Mouse (Mus musculus): ENCODE data around the gene Lgals12. TPM values are rescaled to one million over a fixed set of nuclear protein-coding genes. Genes with fewer than 3 reads are reported as not detected.

Lgals12 gene
- polyA plus RNA-seq, 1 experiment = 0.05 TPM

DNA sequence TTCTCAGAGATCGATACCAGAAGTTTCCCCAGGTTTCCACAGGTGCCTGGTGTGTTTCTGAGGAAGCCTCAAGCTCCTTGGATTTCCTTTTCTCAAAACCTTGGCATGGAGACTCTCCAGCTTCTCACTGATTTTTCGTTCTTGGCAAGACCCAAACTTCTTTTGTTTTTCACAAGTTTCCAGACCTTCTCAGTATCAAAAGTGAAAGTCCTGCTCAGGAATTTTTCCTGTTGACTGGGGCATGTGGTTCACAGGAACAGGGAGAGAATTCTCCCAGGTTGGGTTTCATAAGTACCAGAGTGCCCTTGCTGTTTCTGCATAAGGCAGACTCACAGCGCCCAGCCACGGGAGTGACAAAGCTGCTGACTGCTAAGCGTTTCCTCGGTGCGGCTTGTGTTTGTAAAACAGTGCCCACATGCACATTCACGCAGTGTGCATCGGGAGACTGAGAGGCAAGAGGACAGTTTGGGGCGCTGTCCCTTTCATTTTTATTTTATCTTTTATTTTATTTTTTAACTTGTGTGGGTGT lies 44.3 kb downstream of the Lgals12 start:
- Histone ChIP-seq H3K4me3 (replicated peaks; ENCODE audit: insufficient read depth, low read depth, low read length) (no peak overlapping the region), H3K27me3 (ENCODE audit: control insufficient read depth, insufficient read depth, low read length) (no peaks in the 10 kb centered on the region), H3K4me1 (ENCODE audit: control insufficient read depth, insufficient read depth, low read length) (no peaks in the 10 kb centered on the region), H3K27ac (ENCODE audit: insufficient read depth, low read length) (no peak overlapping the region)
- 68% methylated on average over 10 of the region's 10 CpGs for WGBS
- TF ChIP-seq POLR2A (IDR thresholded peaks at IDR 0.05; ENCODE audit: borderline replicate concordance, insufficient read depth, low read length) (no peak), CTCF (IDR thresholded peaks at IDR 0.05; ENCODE audit: borderline replicate concordance, insufficient read depth, low read depth, low read length) (no peak)
- DNase-seq = no peak

DNA sequence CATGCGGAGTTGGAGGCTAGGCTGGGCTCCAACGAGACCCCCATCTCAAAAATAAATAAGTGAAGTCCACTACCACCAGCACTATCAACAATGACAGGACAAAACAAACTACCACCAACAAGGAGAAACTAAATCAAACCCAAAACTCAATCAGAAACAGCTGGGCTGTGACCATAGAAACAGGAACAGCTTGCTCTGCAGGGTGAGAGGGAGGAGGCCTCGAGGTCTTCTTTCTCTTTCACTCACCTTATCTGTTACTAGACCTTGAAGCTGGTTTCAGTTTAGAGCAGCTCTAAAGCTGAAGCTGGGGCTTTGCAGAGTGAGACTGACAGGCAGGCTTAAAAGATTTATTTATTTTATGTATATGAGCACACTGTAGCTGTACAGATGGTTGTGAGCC lies 45.5 kb downstream of the Lgals12 start:
- no peak for TF ChIP-seq POLR2A (IDR thresholded peaks at IDR 0.05; ENCODE audit: borderline replicate concordance, insufficient read depth, low read length)
- no peak for TF ChIP-seq CTCF (IDR thresholded peaks at IDR 0.05; ENCODE audit: borderline replicate concordance, insufficient read depth, low read depth, low read length)
- no peak for DNase-seq
- Histone ChIP-seq H3K27me3 (ENCODE audit: control insufficient read depth, insufficient read depth, low read length) (no peaks in the 10 kb centered on the region), H3K4me3 (replicated peaks; ENCODE audit: insufficient read depth, low read depth, low read length) (no peak overlapping the region), H3K27ac (ENCODE audit: insufficient read depth, low read length) (no peak overlapping the region), H3K4me1 (ENCODE audit: control insufficient read depth, insufficient read depth, low read length) (no peaks in the 10 kb centered on the region)
- 75% methylated on average over 3 of the region's 3 CpGs for WGBS

DNA sequence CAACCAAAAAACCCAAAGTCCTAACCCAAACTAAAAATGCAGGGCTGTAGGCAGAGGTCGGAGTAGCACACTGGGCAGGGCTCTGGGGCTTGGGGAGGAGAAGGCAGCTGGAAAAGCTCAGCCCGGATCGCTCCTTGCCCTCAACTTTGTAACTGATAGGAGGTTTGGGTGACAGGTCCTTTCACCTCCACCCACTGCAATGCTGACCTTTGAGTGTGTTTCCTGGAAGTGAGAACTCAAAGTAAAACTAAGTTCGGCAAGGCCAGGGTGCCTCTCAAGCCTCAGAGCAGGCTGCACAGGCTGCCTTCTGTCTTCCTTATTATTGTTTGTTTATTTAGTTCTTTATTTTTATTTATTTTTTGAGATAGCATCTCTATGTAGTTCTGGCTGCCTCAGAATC lies 47.0 kb downstream of the Lgals12 start:
- Histone ChIP-seq H3K27me3 (ENCODE audit: control insufficient read depth, insufficient read depth, low read length) (no peaks in the 10 kb centered on the region), H3K4me1 (ENCODE audit: control insufficient read depth, insufficient read depth, low read length) (no peaks in the 10 kb centered on the region), H3K27ac (ENCODE audit: insufficient read depth, low read length) (no peak overlapping the region), H3K4me3 (replicated peaks; ENCODE audit: insufficient read depth, low read depth, low read length) (no peak overlapping the region)
- WGBS = 72% methylated on average over 4 of the region's 4 CpGs
- TF ChIP-seq CTCF (IDR thresholded peaks at IDR 0.05; ENCODE audit: borderline replicate concordance, insufficient read depth, low read depth, low read length) = no peak
- TF ChIP-seq POLR2A (IDR thresholded peaks at IDR 0.05; ENCODE audit: borderline replicate concordance, insufficient read depth, low read length) = no peak
- no peak for DNase-seq

DNA sequence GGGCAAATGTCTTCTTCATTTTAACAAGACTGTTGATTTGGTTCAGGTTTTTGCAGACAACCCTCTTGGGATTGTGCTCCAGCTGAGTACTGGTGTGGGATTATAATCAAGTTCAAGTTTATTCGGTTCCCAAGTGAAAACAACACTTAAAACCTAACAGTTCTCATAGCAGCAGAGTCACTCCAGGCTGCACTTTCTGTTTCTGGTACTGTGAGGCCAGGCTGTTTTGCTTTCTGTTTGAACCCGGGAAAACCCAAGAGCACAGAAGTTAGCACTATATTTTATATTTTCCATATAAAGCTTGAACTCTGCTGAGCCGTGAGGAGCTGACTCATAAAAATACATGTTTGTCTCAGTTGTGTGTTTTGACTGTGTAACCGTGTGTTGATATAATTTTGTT lies 48.3 kb downstream of the Lgals12 start:
- no peak for DNase-seq
- H3K27ac ChIP-seq (ENCODE audit: insufficient read depth, low read length) = no peak overlapping the region
- TF ChIP-seq CTCF (IDR thresholded peaks at IDR 0.05; ENCODE audit: borderline replicate concordance, insufficient read depth, low read depth, low read length) = no peak
- TF ChIP-seq POLR2A (IDR thresholded peaks at IDR 0.05; ENCODE audit: borderline replicate concordance, insufficient read depth, low read length) = no peak
- 76% methylated on average over 4 of the region's 4 CpGs for WGBS
- H3K4me3 ChIP-seq (replicated peaks; ENCODE audit: insufficient read depth, low read depth, low read length) = no peak overlapping the region
- no peaks in the 10 kb centered on the region for H3K27me3 ChIP-seq (ENCODE audit: control insufficient read depth, insufficient read depth, low read length)
- no peaks in the 10 kb centered on the region for H3K4me1 ChIP-seq (ENCODE audit: control insufficient read depth, insufficient read depth, low read length)

DNA sequence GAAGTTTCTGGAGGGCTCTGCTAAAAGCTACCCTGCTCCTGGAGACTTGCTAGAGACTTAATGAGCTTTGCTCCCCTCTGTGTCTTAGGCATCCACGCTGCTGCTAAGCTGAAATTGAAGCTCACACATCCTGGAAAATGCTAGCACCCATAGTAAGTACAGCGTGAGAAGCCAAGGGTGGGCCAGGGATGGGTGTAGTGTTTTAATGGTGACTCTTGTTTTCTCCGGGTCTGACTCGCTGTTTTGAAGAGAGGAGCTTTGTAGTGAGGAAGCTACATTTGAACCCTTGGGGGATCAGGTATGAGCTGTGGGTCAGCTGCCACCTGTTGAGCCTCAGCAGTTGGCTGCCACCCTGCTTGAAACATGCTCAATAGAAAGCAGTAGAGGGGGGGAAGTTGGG lies 49.1 kb downstream of the Lgals12 start:
- WGBS = 9% methylated on average over 4 of the region's 4 CpGs
- no peaks in the 10 kb centered on the region for H3K27me3 ChIP-seq (ENCODE audit: control insufficient read depth, insufficient read depth, low read length)
- H3K4me3 ChIP-seq (replicated peaks; ENCODE audit: insufficient read depth, low read depth, low read length) = peak overlapping the region; percentile 24
- no peak for TF ChIP-seq CTCF (IDR thresholded peaks at IDR 0.05; ENCODE audit: borderline replicate concordance, insufficient read depth, low read depth, low read length)
- no peak overlapping the region for H3K27ac ChIP-seq (ENCODE audit: insufficient read depth, low read length)
- H3K4me1 ChIP-seq (ENCODE audit: control insufficient read depth, insufficient read depth, low read length) = no peaks in the 10 kb centered on the region
- DNase-seq = no peak

DNA sequence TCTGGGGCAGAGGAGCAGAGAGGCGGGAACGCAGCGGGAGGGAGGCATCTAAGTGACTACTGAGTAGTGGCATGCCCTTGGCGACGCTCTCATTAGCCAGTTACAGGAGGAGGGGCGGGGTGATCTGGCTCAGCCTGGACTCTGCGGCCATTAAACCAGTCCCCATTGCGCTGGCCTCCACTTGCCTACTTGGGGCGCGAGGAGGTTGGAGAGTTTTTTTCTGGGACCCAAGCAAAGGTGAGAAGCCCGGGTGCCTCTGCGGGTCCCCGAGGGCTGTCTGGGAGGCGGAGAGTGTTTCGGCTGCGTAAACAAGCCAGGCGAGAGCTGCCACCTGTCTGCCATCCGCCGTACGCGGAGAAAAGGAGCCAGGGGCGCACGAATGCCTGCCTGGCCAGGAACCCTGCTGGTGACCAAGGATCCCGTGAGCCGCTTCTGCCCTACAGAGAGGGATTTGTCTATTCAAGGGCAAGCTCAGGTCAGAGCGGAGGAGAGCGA lies 49.6 kb downstream of the Lgals12 start, which contains the start of gene Pla2g16:
Gene Pla2g16, plus strand, starts transcription at position 132 of the 495 bp plus-strand sequence.
- H3K27ac ChIP-seq (ENCODE audit: insufficient read depth, low read length) = no peak within 1 kb of the TSS
- no peaks in the 10 kb centered on the region for H3K4me1 ChIP-seq (ENCODE audit: control insufficient read depth, insufficient read depth, low read length)
- under 1% methylated on average over 27 of the region's 27 CpGs for whole genome bisulfite sequencing
- TF ChIP-seq CTCF (IDR thresholded peaks at IDR 0.05; ENCODE audit: borderline replicate concordance, insufficient read depth, low read depth, low read length) (no peak), POLR2A (IDR thresholded peaks at IDR 0.05; ENCODE audit: borderline replicate concordance, insufficient read depth, low read length) (no peak)
- peak; percentile 18 to 28 for DNase-seq
- H3K27me3 ChIP-seq (ENCODE audit: control insufficient read depth, insufficient read depth, low read length) = no peaks in the 10 kb centered on the region
- peak within 1 kb of the TSS; percentile 24 for H3K4me3 ChIP-seq (replicated peaks; ENCODE audit: insufficient read depth, low read depth, low read length)

DNA sequence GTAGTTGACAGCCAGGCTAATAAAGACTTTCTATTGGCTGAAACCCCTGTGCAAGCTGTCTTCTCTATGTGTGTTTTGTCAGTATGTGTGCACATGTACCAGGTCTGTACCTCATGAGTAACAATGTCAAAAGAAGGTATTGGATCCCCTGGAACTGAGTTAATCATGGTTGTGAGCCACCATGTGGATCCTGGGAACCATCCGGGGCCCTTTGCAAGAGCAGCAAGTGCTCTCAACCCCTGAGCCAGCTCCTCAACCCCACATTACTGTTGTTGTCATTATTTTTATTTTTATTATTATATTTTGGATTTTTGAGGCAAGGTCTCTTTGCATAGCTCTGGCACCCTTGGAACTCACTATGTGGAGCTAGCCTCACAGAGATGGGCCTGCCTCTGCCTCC lies 50.4 kb downstream of the Lgals12 start:
- no peaks in the 10 kb centered on the region for H3K27me3 ChIP-seq (ENCODE audit: control insufficient read depth, insufficient read depth, low read length)
- no peak overlapping the region for H3K27ac ChIP-seq (ENCODE audit: insufficient read depth, low read length)
- DNase-seq = no peak
- H3K4me1 ChIP-seq (ENCODE audit: control insufficient read depth, insufficient read depth, low read length) = no peaks in the 10 kb centered on the region
- no peak overlapping the region for H3K4me3 ChIP-seq (replicated peaks; ENCODE audit: insufficient read depth, low read depth, low read length)
- no peak for TF ChIP-seq CTCF (IDR thresholded peaks at IDR 0.05; ENCODE audit: borderline replicate concordance, insufficient read depth, low read depth, low read length)
- no peak for TF ChIP-seq POLR2A (IDR thresholded peaks at IDR 0.05; ENCODE audit: borderline replicate concordance, insufficient read depth, low read length)
- 97% methylated on average over 1 of the region's 1 CpGs for WGBS

DNA sequence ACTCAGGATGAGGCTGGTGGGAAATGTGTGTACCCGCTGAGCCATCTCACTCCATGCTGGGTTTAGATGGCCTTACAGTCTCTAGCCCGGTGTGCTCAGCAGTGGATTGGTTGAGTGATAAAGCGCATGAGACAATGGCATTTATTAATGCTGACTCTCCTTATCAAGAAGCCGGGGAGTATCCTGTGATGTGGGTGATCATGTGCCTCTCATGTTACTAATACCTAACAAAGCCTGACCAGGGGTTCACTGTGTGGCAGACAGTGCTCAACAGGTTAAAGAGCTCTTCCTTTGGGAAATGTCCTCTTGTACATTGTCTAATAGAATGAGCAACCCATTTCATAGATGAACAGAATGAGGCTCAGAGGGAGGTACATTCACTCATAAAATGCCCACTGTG lies 52.1 kb downstream of the Lgals12 start:
- Histone ChIP-seq H3K4me3 (replicated peaks; ENCODE audit: insufficient read depth, low read depth, low read length) (no peak overlapping the region), H3K27ac (ENCODE audit: insufficient read depth, low read length) (no peak overlapping the region), H3K27me3 (ENCODE audit: control insufficient read depth, insufficient read depth, low read length) (no peaks in the 10 kb centered on the region), H3K4me1 (ENCODE audit: control insufficient read depth, insufficient read depth, low read length) (no peaks in the 10 kb centered on the region)
- DNase-seq = no peak
- TF ChIP-seq CTCF (IDR thresholded peaks at IDR 0.05; ENCODE audit: borderline replicate concordance, insufficient read depth, low read depth, low read length) = no peak
- no peak for TF ChIP-seq POLR2A (IDR thresholded peaks at IDR 0.05; ENCODE audit: borderline replicate concordance, insufficient read depth, low read length)
- WGBS = 68% methylated on average over 4 of the region's 4 CpGs
